Mouse (Mus musculus): ENCODE data around the gene Auts2. TPM values are rescaled to one million over a fixed set of nuclear protein-coding genes. Genes with fewer than 3 reads are reported as not detected.

Auts2 gene
- polyA plus RNA-seq, 1 experiment from 2014 or later = 73.6 TPM

DNA sequence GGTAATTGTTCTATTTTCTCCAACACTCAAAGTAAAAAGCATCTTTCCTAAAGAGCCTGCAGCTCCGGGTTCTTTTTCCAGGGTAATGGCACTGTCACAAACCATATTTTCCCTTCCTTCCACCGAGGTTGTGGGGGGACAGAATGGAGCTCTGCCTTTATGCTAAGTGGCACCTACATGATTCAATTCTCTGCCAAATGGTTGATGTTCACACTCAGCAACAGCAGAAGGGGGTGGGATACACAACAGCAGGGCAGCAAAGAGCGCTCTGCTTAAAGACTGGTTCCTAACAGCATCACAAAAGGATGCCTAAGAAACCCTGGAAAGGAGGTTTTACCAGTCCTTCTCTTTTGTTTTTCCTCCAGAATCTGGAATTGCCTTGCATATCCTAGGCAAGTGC, 759.9 kb downstream of the Auts2 start:
- no peak overlapping the region for H3K4me2 ChIP-seq (replicated peaks)
- no peak overlapping the region for H3K9ac ChIP-seq
- 50% methylated on average over 3 of the region's 3 CpGs for WGBS
- no peaks in the 10 kb centered on the region for H3K36me3 ChIP-seq
- peaks cover 20% of the 10 kb centered on the region for H3K4me1 ChIP-seq
- no peak overlapping the region for H3K27ac ChIP-seq
- no peak overlapping the region for H3K4me3 ChIP-seq
- no peak for ATAC-seq (ENCODE audit: insufficient number of reproducible peaks, insufficient read depth, low FRiP score, low TSS enrichment)
- no peaks in the 10 kb centered on the region for H3K9me3 ChIP-seq
- H3K27me3 ChIP-seq = no peaks in the 10 kb centered on the region

DNA sequence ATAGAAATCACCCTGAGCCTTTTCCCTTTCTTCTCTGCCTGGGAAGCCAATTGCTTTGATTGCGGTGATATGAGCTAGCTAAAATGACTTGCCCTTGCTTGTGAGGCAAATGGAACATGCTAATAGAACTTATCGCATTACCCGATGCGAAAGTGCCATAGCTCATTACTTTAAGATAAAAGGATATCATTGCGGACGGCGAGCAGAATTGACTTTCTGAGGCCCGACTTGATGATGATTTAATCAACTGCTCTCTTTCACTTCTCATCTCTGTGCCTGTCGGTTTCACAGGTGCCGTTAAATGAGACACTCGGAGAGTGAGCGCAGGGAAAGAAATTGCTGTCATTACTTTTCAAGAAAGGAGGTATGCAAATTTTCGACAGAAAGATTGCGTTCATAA, 762.1 kb downstream of the Auts2 start:
- Histone ChIP-seq H3K4me3 (no peak overlapping the region), H3K4me1 (peaks cover 11% of the 10 kb centered on the region), H3K27ac (no peak overlapping the region), H3K9me3 (no peaks in the 10 kb centered on the region), H3K4me2 (replicated peaks) (no peak overlapping the region), H3K9ac (no peak overlapping the region), H3K36me3 (no peaks in the 10 kb centered on the region), H3K27me3 (no peaks in the 10 kb centered on the region)
- ATAC-seq (ENCODE audit: insufficient number of reproducible peaks, insufficient read depth, low FRiP score, low TSS enrichment) = no peak
- WGBS = 75% methylated on average over 14 of the region's 14 CpGs

- Histone ChIP-seq H3K27ac (no peak overlapping the region), H3K4me2 (replicated peaks) (no peak overlapping the region), H3K36me3 (no peaks in the 10 kb centered on the region), H3K27me3 (no peaks in the 10 kb centered on the region), H3K9me3 (no peaks in the 10 kb centered on the region), H3K4me1 (peaks cover 25% of the 10 kb centered on the region), H3K9ac (no peak overlapping the region), H3K4me3 (no peak overlapping the region)
- no peak for ATAC-seq (ENCODE audit: insufficient number of reproducible peaks, insufficient read depth, low FRiP score, low TSS enrichment)
These were observed 764.0 kb downstream of the Auts2 start for GRCm38 (mm10) chr5:131779171-131779570.

DNA sequence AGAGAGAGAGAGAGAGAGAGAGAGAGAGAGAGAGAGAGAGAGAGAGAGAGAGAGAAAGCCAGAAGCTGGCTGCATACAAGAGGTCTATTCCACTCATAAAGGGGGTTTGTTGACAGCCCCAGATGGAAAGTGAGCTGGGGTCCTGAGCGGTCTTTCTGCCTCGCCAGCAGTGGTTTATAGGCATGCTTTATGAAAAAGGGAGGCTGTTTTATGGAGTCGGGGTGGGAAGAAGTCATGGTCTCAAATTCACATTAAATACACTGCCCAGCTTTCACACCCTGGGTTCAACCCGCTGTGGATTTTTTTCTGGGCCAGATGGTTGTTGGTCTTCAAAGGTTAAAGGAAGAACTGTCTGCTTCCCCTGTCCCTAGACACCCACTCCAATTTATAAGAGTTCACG, 767.5 kb downstream of the Auts2 start:
- Histone ChIP-seq H3K4me2 (replicated peaks) (no peak overlapping the region), H3K9ac (no peak overlapping the region), H3K36me3 (no peaks in the 10 kb centered on the region), H3K9me3 (no peaks in the 10 kb centered on the region), H3K4me3 (no peak overlapping the region), H3K27me3 (no peaks in the 10 kb centered on the region), H3K27ac (no peak overlapping the region), H3K4me1 (peaks cover 15% of the 10 kb centered on the region; the same call in 1 of the 2 replicates)
- ATAC-seq (ENCODE audit: insufficient number of reproducible peaks, insufficient read depth, low FRiP score, low TSS enrichment) = no peak
- 59% methylated on average over 5 of the region's 5 CpGs for WGBS

DNA sequence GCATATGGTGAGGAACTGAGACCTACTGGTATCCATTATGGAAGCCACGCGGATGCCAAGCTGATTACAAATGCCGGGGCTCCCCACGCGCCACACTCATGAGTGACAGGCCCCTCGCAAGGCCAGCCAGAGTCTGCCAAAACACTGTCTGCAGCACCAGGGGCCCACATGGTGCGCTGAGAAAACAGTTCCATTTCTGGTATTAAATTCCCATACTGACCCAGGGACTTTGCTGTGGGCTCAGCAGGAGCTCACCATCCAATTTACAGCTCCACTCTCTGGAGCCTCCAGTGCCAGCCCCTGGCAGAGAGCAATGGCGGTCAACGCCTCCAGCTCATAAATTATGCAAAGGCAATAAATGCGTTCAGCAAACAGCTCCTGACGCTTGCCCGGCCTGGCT, 767.9 kb downstream of the Auts2 start:
- WGBS = 50% methylated on average over 12 of the region's 12 CpGs
- Histone ChIP-seq H3K4me1 (peaks cover 15% of the 10 kb centered on the region; the same call in 1 of the 2 replicates), H3K9ac (no peak overlapping the region), H3K27ac (0 out of 2 replicates have a peak overlapping the region, but pooled peaks have one; percentile 41), H3K4me2 (replicated peaks) (no peak overlapping the region), H3K27me3 (no peaks in the 10 kb centered on the region), H3K36me3 (no peaks in the 10 kb centered on the region), H3K9me3 (no peaks in the 10 kb centered on the region), H3K4me3 (no peak overlapping the region)
- peak; percentile 52; the same call in 1 of the 2 replicates for ATAC-seq (ENCODE audit: insufficient number of reproducible peaks, insufficient read depth, low FRiP score, low TSS enrichment)

- Histone ChIP-seq H3K4me3 (no peak overlapping the region), H3K4me2 (replicated peaks) (no peak overlapping the region), H3K9me3 (no peaks in the 10 kb centered on the region), H3K9ac (no peak overlapping the region), H3K4me1 (peaks cover 15% of the 10 kb centered on the region; the same call in 1 of the 2 replicates), H3K27ac (no peak overlapping the region), H3K36me3 (no peaks in the 10 kb centered on the region), H3K27me3 (no peaks in the 10 kb centered on the region)
- no peak; the same call in 1 of the 2 replicates for ATAC-seq (ENCODE audit: insufficient number of reproducible peaks, insufficient read depth, low FRiP score, low TSS enrichment)
- WGBS = 64% methylated on average over 6 of the region's 6 CpGs
These were observed 768.4 kb downstream of the Auts2 start for GRCm38 (mm10) chr5:131774792-131775191.

DNA sequence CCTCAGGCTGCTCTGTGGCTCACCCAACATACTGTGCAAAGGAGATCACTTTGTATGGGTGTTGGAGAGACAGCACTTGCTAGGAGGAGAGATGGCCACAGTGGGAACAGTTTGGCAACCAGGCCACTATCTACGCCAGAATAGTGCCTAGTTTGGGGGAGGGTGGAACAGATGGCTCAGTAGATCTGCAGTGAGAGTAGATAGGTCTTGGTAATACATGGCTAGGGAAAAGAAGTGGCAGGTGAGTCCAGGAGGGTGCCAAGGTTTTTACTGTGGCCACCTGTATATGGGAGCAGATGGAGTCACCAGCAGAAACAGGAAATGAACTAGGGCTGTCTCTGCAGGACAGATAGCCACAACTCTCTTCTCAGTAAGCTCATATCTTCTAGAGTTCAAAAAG, 770.5 kb downstream of the Auts2 start:
- Histone ChIP-seq H3K27me3 (0 out of 2 replicates have a peak, but pooled peaks cover 5% of the 10 kb centered on the region), H3K4me2 (replicated peaks) (no peak overlapping the region), H3K9me3 (no peaks in the 10 kb centered on the region), H3K36me3 (no peaks in the 10 kb centered on the region), H3K9ac (no peak overlapping the region), H3K4me3 (no peak overlapping the region), H3K27ac (no peak overlapping the region), H3K4me1 (peaks cover 15% of the 10 kb centered on the region; the same call in 1 of the 2 replicates)
- 93% methylated on average over 1 of the region's 1 CpGs for WGBS
- ATAC-seq (ENCODE audit: insufficient number of reproducible peaks, insufficient read depth, low FRiP score, low TSS enrichment) = no peak

DNA sequence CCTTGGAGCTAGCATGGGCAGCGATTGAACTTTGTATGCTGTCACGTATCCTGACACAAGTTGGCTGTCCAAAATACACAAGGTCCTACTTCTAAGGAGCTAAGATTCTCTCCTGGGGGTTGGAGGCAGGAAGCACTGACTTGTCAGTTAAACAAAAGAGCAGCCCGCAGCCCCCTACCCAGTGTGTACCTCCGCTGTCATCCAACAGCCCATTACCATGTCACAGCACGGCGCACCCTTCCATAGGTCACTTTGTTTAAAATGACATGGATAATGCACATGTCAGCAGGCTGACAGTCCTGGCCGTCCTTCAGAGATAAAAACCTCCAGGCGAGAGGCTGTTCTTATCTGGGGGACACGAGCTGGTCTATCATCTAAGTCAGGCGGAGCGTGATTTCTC, 773.9 kb downstream of the Auts2 start:
- no peak for ATAC-seq (ENCODE audit: insufficient number of reproducible peaks, insufficient read depth, low FRiP score, low TSS enrichment)
- 52% methylated on average over 11 of the region's 11 CpGs for WGBS
- no peak overlapping the region for H3K27ac ChIP-seq

DNA sequence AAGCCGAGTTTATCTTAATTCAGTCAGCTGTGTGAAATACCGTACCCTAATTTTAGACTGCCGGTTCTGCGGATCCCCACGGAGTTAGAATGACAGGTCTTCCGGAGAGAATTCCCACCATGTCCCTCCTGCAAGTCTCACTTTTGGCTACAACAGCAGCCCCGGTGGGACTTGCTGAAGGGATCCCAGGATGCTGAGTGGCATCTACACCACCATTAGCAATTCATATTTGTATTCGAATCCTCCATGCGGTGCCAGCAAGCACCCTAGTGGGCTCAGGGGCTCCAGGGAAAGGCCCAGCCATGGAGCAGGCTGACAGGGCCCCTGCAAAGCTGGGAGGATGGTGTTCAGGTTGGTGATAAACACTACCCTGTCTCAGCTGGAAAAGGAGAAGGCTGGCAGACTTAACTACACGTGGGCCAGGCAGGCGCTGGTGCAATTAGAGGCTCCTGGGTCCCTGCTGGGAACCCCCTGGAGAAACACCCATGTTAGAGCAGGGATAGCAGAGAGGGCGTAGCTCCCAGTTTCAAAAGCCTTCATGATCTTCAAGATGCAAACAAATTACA, 775.4 kb downstream of the Auts2 start:
- WGBS = 67% methylated on average over 12 of the region's 12 CpGs
- Histone ChIP-seq H3K36me3 (no peaks in the 10 kb centered on the region), H3K4me3 (no peak overlapping the region), H3K4me2 (replicated peaks) (no peak overlapping the region), H3K9ac (no peak overlapping the region), H3K4me1 (no peaks in the 10 kb centered on the region), H3K9me3 (no peaks in the 10 kb centered on the region), H3K27ac (no peak overlapping the region), H3K27me3 (0 out of 2 replicates have a peak, but pooled peaks cover 6% of the 10 kb centered on the region)
- no peak for ATAC-seq (ENCODE audit: insufficient number of reproducible peaks, insufficient read depth, low FRiP score, low TSS enrichment)

More for the DNA sequence above, 773.9 kb downstream of the Auts2 start:
- no peaks in the 10 kb centered on the region for H3K9me3 ChIP-seq
- no peak overlapping the region for H3K4me2 ChIP-seq (replicated peaks)
- H3K27me3 ChIP-seq = 0 out of 2 replicates have a peak, but pooled peaks cover 6% of the 10 kb centered on the region
- H3K4me1 ChIP-seq = no peaks in the 10 kb centered on the region
- no peak overlapping the region for H3K9ac ChIP-seq
- H3K4me3 ChIP-seq = no peak overlapping the region
- no peaks in the 10 kb centered on the region for H3K36me3 ChIP-seq

GRCm38 (mm10) chr5:131767176-131767575, 776.0 kb downstream of the Auts2 start:
- WGBS = 85% methylated on average over 9 of the region's 9 CpGs
- H3K4me3 ChIP-seq = no peak overlapping the region
- H3K9ac ChIP-seq = no peak overlapping the region

GRCm38 (mm10) chr5:131759432-131759831, 783.7 kb downstream of the Auts2 start:
- Histone ChIP-seq H3K9me3 (no peaks in the 10 kb centered on the region), H3K27me3 (no peaks in the 10 kb centered on the region; the same call in 1 of the 2 replicates), H3K4me1 (no peaks in the 10 kb centered on the region), H3K36me3 (no peaks in the 10 kb centered on the region), H3K4me2 (replicated peaks) (no peak overlapping the region), H3K4me3 (no peak overlapping the region), H3K27ac (no peak overlapping the region), H3K9ac (no peak overlapping the region)
- 54% methylated on average over 13 of the region's 13 CpGs for whole genome bisulfite sequencing
- ATAC-seq (ENCODE audit: insufficient number of reproducible peaks, insufficient read depth, low FRiP score, low TSS enrichment) = peak; percentile 15; the same call in 1 of the 2 replicates

More at GRCm38 (mm10) chr5:131767176-131767575, 776.0 kb downstream of the Auts2 start:
- Histone ChIP-seq H3K9me3 (no peaks in the 10 kb centered on the region), H3K36me3 (no peaks in the 10 kb centered on the region), H3K4me1 (no peaks in the 10 kb centered on the region), H3K27me3 (0 out of 2 replicates have a peak, but pooled peaks cover 6% of the 10 kb centered on the region), H3K27ac (no peak overlapping the region), H3K4me2 (replicated peaks) (no peak overlapping the region)
- no peak for ATAC-seq (ENCODE audit: insufficient number of reproducible peaks, insufficient read depth, low FRiP score, low TSS enrichment)

- H3K4me1 ChIP-seq = peaks cover 21% of the 10 kb centered on the region
- no peak overlapping the region for H3K9ac ChIP-seq
These were observed 792.8 kb downstream of the Auts2 start for GRCm38 (mm10) chr5:131750330-131750729.

More at GRCm38 (mm10) chr5:131750330-131750729, 792.8 kb downstream of the Auts2 start:
- H3K4me2 ChIP-seq (replicated peaks) = no peak overlapping the region
- H3K4me3 ChIP-seq = no peak overlapping the region
- 55% methylated on average over 2 of the region's 2 CpGs for WGBS
- ATAC-seq (ENCODE audit: insufficient number of reproducible peaks, insufficient read depth, low FRiP score, low TSS enrichment) = no peak
- H3K27me3 ChIP-seq = no peaks in the 10 kb centered on the region; the same call in 1 of the 2 replicates
- no peaks in the 10 kb centered on the region for H3K36me3 ChIP-seq
- no peak overlapping the region for H3K27ac ChIP-seq
- H3K9me3 ChIP-seq = no peaks in the 10 kb centered on the region
